Mouse (Mus musculus): ENCODE data around the gene Tiparp.

DNA sequence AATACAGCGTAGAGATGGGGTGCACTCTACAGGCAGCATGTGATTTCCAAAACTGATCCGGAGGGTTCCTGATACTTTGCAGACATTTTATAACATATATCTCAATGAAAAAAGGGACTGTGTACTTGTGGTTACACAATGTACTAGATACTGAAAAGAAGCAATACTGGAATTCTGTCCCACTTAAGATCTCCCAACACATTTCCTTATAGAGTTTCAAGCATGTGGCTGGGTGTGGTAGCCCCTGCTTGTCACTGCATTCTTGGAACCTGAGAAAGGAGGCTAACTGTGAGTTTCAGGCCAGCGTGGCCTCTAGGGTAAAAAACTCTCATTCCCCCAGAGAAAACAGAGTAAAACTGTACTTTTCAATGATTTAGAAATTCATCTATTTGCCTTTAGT, 34.5 kb downstream of the Tiparp start:
- TF ChIP-seq POLR2A (IDR thresholded peaks at IDR 0.05; ENCODE audit: insufficient read depth, low read length) (no peak), CTCF (IDR thresholded peaks at IDR 0.05; ENCODE audit: low read depth, low read length) (no peak)
